Mouse (Mus musculus) spleen, embryonic (tissue): Measurements from ENCODE around the gene Lrrc73.

Source experiments
- CTCF ChIA-PET: fragments of 350-600 bp; sonication (Branson Sonifier 250); formaldehyde crosslinking; loops from one replicate; lab custom pipeline; 2022; lab: Charles Lee

Lrrc73 gene

GRCm38 (mm10) chr17:46285407-46285806, 32.1 kb downstream of the Lrrc73 start:
- CTCF ChIA-PET = no interaction called here

- CTCF ChIA-PET = no interaction called here
These were observed 34.4 kb downstream of the Lrrc73 start for GRCm38 (mm10) chr17:46287678-46288095.

DNA sequence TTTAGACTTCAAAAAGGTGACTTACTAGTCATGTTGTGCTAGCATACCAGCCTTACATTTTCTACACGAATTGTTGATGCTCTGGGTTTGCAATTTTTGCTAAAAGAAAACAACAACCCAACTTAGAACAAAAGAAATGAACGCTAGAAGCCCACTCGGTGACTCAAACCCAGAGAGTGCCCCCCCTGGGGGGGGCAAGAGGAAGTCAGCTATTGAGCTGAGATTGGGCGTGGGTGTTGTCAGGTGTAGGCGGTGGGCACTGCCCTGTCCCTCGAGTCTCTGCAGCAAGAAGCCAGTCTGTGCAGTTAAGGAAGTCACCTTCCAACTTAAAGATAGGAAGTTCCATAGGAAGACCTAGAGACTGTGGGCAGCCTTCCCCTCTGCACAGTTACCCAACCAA, 43.3 kb downstream of the Lrrc73 start:
- CTCF ChIA-PET = interaction anchor here (0.8 kb wide), 1 partner anchor 17 kb away, joined by 6 read pairs; no protein-coding TSS in a partner anchor

DNA sequence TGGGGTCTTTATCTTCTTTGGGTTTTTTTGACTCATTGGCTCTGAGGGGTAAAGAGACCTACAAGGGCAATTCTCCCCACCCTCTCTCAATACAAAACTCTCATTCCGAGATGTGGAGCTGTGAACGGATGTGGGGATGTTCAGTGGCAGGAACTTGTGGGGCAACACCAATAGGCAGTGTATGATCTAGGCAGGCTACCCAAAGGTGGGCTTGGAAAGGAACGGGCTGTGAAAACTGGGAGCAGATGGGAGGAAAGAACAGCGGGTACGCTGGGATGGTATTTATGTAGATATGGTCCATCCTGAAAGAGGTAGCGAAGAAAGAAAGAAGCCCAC, 43.7 kb downstream of the Lrrc73 start:
- CTCF ChIA-PET = interaction anchor here (0.8 kb wide), 1 partner anchor 17 kb away, joined by 6 read pairs; no protein-coding TSS in a partner anchor

DNA sequence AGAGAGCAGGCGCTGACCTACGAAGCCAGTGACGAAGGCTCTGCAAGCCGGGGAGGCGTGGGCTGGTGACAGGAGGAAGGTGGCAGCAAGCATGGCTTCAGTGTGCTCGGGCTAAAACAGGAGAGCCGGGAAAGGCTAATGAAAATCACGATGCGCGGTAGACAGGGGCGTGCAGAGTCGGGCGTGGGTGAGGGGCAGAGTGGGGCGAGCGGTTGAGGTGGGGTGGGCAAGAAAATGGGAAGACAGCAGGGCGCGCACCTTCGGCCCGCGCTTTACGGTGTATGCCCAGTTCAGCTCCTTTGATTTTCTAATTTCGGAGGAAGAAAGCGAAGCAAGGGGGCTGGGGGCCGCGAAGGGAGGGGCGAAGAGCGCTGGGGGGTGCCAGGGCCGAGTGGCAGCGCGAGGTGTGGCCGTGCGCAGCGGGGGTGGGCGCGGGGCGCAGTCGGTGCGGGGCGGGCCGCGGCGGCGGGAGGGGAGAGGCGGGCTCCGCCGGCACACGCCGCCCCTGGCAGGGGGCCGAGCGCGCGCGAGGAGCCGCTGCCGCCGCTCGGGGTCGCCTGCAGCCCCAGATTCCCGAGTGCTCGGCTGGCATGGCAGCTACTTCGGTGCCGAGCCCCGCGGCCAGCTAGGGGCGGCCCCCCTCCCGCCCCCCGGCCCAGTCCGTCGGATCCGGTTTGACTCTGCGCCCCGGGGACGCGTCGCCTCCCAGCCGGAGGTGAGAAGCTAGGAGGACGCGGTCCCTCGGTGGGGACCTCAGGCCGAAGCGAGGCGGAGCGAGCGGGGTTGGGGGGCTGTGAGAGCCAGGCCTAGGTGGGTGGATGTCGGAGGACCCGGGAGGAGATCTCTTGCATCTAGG, 44.3 kb downstream of the Lrrc73 start, which contains the start of gene Dlk2:
TSS of gene Dlk2 (plus strand) at position 58 of the 856 bp plus-strand sequence.
- CTCF ChIA-PET = no interaction called here

DNA sequence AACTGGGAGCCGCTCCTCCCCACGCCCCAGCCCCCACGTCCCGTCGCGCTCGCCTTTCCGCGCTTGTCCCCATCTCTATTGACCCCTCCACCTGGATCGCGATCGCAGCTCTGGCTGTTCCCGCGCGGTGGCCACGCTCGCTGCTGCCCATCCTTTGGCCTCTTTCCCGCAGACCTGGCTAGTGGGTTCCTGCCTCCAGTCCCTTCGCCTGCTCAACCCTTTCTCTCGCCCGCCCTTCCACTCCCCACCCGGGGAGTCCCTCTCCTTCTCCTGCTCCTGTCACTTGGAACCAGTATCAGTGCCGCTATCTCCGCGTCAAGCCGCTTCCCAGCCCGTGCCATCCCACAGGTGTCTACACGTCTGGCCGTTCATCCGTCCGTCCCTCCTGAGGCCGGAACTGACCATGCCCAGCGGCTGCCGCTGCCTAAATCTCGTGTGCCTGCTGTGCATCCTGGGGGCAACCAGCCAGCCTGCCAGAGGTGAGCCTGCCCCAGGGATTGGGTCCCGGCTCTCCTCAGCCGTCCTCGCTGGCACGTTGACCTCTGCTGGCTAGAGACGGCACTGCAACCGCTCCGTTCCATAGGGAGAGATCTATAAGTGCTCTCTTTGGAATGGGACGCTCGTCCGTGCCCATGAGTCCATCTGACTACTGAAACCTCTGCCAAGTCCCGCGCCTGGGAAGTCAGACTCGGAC, 45.0 kb downstream of the Lrrc73 start:
- CTCF ChIA-PET = no interaction called here

DNA sequence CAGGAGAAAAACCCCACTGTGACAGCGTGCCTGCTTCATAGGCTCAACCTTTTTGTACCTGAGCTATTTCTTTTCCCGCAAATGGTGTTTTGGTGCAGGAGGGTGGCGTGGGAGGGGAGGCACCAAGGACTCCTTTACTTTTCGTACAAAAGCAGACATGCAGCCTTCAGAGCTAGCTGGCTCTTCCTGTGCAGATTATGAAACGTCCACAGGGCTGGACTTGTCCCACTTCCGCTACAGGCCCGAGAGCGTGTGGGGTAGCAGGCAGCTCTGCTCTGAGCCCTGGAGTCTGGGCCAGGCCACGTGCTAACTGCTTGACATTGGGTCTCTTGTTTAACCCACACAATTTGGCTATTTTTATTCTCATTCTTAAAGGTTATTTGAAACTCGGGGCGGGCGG, 48.6 kb downstream of the Lrrc73 start:
- CTCF ChIA-PET = no interaction called here

DNA sequence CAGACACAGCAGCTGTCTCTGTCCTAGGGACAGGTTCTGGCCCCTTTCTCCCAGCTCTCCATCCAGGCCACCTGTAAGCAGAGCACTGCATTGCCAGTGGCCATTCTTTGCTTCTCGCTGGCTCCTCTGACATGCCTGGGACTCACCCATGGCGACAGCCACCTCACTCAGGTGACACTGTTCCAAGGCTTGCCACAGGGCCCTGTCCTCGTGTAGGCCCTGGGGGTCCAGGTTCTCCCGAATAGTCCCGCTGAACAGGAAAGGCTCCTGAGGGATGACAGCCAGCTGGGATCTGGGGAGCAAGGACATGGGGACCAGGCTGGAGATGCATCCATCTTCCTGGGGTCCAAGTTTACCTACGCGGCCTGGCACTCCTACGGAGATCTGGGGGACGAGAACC, 50.9 kb downstream of the Lrrc73 start:
- CTCF ChIA-PET = no interaction called here
